Mouse (Mus musculus): ENCODE measurements around the gene Tnfsf12. TPM values are rescaled to one million over a fixed set of nuclear protein-coding genes. Genes with fewer than 3 reads are reported as not detected.
"Not testable (repeated sequence)": the region's sequence is repeated elsewhere in the genome, so short reads cannot be mapped to it uniquely, and the experiment has no call there.

Tnfsf12 gene
- polyA plus RNA-seq, 1 experiment from 2014 or later = 1.3 TPM

- ATAC-seq (ENCODE audit: low FRiP score); H3K4me2 ChIP-seq; H3K4me1 ChIP-seq; H3K4me3 ChIP-seq (replicated peaks); H3K9ac ChIP-seq; H3K36me3 ChIP-seq (replicated peaks); H3K27ac ChIP-seq; H3K27me3 ChIP-seq; H3K9me3 ChIP-seq: not testable (repeated sequence)
- WGBS = 94% methylated on average over 10 of the region's 10 CpGs
Observed at GRCm38 (mm10) chr11:69702886-69703285, 7.2 kb upstream of the Tnfsf12 start.

GRCm38 (mm10) chr11:69699595-69699994 is 3.9 kb upstream of the Tnfsf12 start:
- 74% methylated on average over 1 of the region's 1 CpGs for WGBS
- 0 out of 2 replicates have a peak, but pooled peaks cover 2% of the 10 kb centered on the region for H3K27me3 ChIP-seq
- no peak overlapping the region for H3K27ac ChIP-seq
- no peak overlapping the region for H3K9ac ChIP-seq
- peaks cover 12% of the 10 kb centered on the region for H3K4me1 ChIP-seq
- no peaks in the 10 kb centered on the region for H3K36me3 ChIP-seq (replicated peaks)
- ATAC-seq (ENCODE audit: low FRiP score) = no peak
- no peaks in the 10 kb centered on the region for H3K9me3 ChIP-seq
- no peak overlapping the region for H3K4me2 ChIP-seq
- H3K4me3 ChIP-seq (replicated peaks) = no peak overlapping the region

DNA sequence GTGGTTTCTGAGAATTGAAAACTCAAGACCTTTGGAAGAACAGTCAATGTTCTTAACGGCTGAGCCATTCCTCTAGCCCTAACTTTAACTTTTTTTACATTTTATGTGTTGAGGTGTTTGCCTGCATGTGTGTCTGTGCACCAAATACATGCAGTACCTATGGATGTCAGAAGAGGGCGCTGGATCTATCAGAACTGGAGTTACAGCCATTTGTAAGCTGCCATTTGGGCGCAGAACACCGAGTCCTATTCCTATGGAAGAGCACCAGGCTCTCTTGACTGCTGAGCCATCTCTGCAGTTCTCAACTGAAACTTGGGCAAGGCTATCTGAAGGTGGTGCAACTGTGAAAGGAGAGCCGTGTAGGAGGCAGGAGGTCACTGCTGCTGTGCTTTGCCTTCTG is 2.9 kb upstream of the Tnfsf12 start:
- Histone ChIP-seq H3K4me1 (peaks cover 12% of the 10 kb centered on the region), H3K4me3 (replicated peaks) (no peak overlapping the region), H3K27me3 (0 out of 2 replicates have a peak, but pooled peaks cover 2% of the 10 kb centered on the region), H3K4me2 (no peak overlapping the region), H3K9ac (no peak overlapping the region), H3K36me3 (replicated peaks) (no peaks in the 10 kb centered on the region), H3K27ac (no peak overlapping the region), H3K9me3 (no peaks in the 10 kb centered on the region)
- 72% methylated on average over 5 of the region's 5 CpGs for WGBS
- ATAC-seq (ENCODE audit: low FRiP score) = no peak

- 85% methylated on average over 3 of the region's 3 CpGs for WGBS
- Histone ChIP-seq H3K27ac (no peak overlapping the region), H3K9me3 (no peaks in the 10 kb centered on the region), H3K4me2 (no peak overlapping the region), H3K4me3 (replicated peaks) (no peak overlapping the region), H3K27me3 (0 out of 2 replicates have a peak, but pooled peaks cover 7% of the 10 kb centered on the region), H3K36me3 (replicated peaks) (no peaks in the 10 kb centered on the region), H3K9ac (no peak overlapping the region), H3K4me1 (peaks cover 12% of the 10 kb centered on the region)
- no peak for ATAC-seq (ENCODE audit: low FRiP score)
Observed at GRCm38 (mm10) chr11:69697396-69697795, 1.7 kb upstream of the Tnfsf12 start.

GRCm38 (mm10) chr11:69695046-69695360 is 646 bp downstream of the Tnfsf12 start:
- Histone ChIP-seq H3K9me3 (no peaks in the 10 kb centered on the region), H3K9ac (no peak overlapping the region), H3K27me3 (0 out of 2 replicates have a peak, but pooled peaks cover 7% of the 10 kb centered on the region), H3K4me2 (peak overlapping the region; percentile 79), H3K27ac (no peak overlapping the region), H3K36me3 (replicated peaks) (no peaks in the 10 kb centered on the region), H3K4me3 (replicated peaks) (peak overlapping the region; percentile 44; the same call in 1 of the 2 replicates), H3K4me1 (peaks cover 12% of the 10 kb centered on the region)
- no peak for ATAC-seq (ENCODE audit: low FRiP score)
- 31% methylated on average over 6 of the region's 6 CpGs for WGBS

DNA sequence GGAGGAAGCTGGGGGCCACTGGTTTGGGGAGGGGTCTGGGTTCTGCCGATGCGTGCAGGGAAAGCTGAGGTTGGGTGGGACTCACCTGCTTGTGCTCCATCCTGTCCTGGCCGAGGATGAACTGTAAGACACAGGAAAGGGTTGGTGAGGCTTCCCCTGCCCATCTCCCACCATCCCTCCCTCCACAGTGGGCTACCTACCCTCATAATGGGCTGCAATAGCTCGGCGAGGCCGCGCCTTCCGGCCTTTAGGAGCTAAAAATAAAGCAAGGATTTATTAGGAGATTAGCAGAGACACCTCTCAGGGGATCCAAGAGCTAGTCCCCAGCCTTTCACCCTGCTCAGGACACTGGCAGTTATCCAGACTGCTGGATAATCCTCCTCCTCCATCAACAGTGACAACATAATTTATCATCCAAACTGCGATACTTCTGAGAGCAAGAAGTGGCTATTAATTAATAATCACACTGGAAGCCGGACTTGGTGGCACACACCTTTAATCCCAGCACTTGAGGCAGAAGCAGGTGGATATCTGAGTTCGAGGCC is 2.2 kb downstream of the Tnfsf12 start:
- H3K27ac ChIP-seq = no peak overlapping the region
- H3K9me3 ChIP-seq = no peaks in the 10 kb centered on the region
- H3K27me3 ChIP-seq = 0 out of 2 replicates have a peak, but pooled peaks cover 7% of the 10 kb centered on the region
- WGBS = 62% methylated on average over 11 of the region's 11 CpGs
- no peak overlapping the region for H3K4me2 ChIP-seq
- no peak overlapping the region for H3K4me3 ChIP-seq (replicated peaks)
- ATAC-seq (ENCODE audit: low FRiP score) = no peak
- H3K9ac ChIP-seq = no peak overlapping the region
- no peaks in the 10 kb centered on the region for H3K36me3 ChIP-seq (replicated peaks)
- peaks cover 12% of the 10 kb centered on the region for H3K4me1 ChIP-seq

- H3K9me3 ChIP-seq = no peaks in the 10 kb centered on the region
- H3K36me3 ChIP-seq (replicated peaks) = no peaks in the 10 kb centered on the region
- 0 out of 2 replicates have a peak overlapping the region, but pooled peaks have one; percentile 7 for H3K9ac ChIP-seq
- no peak for ATAC-seq (ENCODE audit: low FRiP score)
- no peak overlapping the region for H3K4me3 ChIP-seq (replicated peaks)
- peaks cover 12% of the 10 kb centered on the region for H3K4me1 ChIP-seq
- 87% methylated on average over 6 of the region's 6 CpGs for WGBS
- no peak overlapping the region for H3K27ac ChIP-seq
- H3K27me3 ChIP-seq = 0 out of 2 replicates have a peak, but pooled peaks cover 7% of the 10 kb centered on the region
- H3K4me2 ChIP-seq = no peak overlapping the region
Observed at GRCm38 (mm10) chr11:69692863-69693262, 2.8 kb downstream of the Tnfsf12 start.

GRCm38 (mm10) chr11:69692196-69692811 is 3.3 kb downstream of the Tnfsf12 start:
- Histone ChIP-seq H3K4me3 (replicated peaks) (no peak overlapping the region), H3K27me3 (0 out of 2 replicates have a peak, but pooled peaks cover 7% of the 10 kb centered on the region), H3K27ac (no peak overlapping the region), H3K4me2 (no peak overlapping the region), H3K9me3 (no peaks in the 10 kb centered on the region), H3K4me1 (peaks cover 12% of the 10 kb centered on the region), H3K9ac (no peak overlapping the region), H3K36me3 (replicated peaks) (no peaks in the 10 kb centered on the region)
- WGBS = 83% methylated on average over 9 of the region's 9 CpGs
- ATAC-seq (ENCODE audit: low FRiP score) = no peak

DNA sequence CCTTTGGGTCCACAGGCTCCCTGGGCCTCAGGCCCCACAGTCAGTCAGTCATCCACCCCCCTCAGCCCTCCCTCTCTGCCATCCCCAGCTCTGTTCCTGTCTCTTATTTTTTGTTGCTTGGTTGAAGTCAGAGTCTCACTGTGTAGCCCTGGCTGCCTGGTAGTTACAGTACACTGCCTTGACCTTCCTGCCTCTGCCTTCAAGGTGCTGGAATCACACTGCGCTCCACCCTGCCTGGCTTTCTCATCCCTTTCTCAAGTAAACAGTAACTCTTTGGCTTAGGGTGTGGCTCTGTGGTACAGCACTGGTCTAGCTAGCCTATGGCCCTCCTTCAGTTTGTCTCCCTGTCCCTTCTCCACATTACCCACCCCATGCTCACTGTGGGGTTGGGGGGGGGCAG is 5.8 kb downstream of the Tnfsf12 start:
- H3K9me3 ChIP-seq = no peaks in the 10 kb centered on the region
- WGBS = 89% methylated on average over 1 of the region's 1 CpGs
- no peak overlapping the region for H3K9ac ChIP-seq
- H3K36me3 ChIP-seq (replicated peaks) = no peaks in the 10 kb centered on the region
- no peak for ATAC-seq (ENCODE audit: low FRiP score)
- peaks cover 15% of the 10 kb centered on the region; the same call in 1 of the 2 replicates for H3K27me3 ChIP-seq
- H3K4me2 ChIP-seq = no peak overlapping the region
- H3K4me1 ChIP-seq = peaks cover 3% of the 10 kb centered on the region
- H3K4me3 ChIP-seq (replicated peaks) = no peak overlapping the region
- H3K27ac ChIP-seq = no peak overlapping the region

DNA sequence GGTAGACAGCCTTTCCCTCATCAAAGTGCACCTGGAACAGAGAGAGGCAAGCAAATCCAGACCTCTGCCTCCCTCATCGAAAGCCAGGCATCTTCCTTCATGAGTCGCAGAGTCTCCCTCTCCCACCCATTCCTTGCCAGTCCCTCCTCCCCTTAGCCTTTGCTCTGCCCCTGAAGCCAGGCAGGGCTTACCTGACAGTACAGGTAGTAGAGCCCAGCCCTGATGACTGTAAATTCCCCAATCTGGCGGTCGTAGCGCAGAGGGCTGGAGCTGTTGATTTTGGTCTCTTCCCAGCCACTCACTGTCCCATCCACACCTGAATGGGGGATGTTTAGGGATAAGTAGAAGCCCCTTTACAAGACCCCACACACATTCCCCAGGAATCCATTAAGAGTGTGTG is 8.6 kb downstream of the Tnfsf12 start:
- Histone ChIP-seq H3K36me3 (replicated peaks) (no peaks in the 10 kb centered on the region), H3K9me3 (no peaks in the 10 kb centered on the region), H3K4me3 (replicated peaks) (no peak overlapping the region), H3K4me2 (no peak overlapping the region), H3K9ac (0 out of 2 replicates have a peak overlapping the region, but pooled peaks have one; percentile 25), H3K4me1 (peaks cover 16% of the 10 kb centered on the region), H3K27me3 (peaks cover 17% of the 10 kb centered on the region; the same call in 1 of the 2 replicates), H3K27ac (no peak overlapping the region)
- no peak for ATAC-seq (ENCODE audit: low FRiP score)
- 67% methylated on average over 5 of the region's 5 CpGs for WGBS

GRCm38 (mm10) chr11:69686377-69686776 is 9.3 kb downstream of the Tnfsf12 start:
- WGBS = 15% methylated on average over 4 of the region's 4 CpGs
- H3K4me3 ChIP-seq (replicated peaks) = no peak overlapping the region

GRCm38 (mm10) chr11:69685526-69686148 is 10.0 kb downstream of the Tnfsf12 start, which contains the start of gene Tnfsf13:
Gene Tnfsf13 (minus strand): TSS chr11:69685784.
- no peaks in the 10 kb centered on the region for H3K36me3 ChIP-seq (replicated peaks)
- no peaks in the 10 kb centered on the region for H3K9me3 ChIP-seq
- H3K27ac ChIP-seq = no peak within 1 kb of the TSS
- peak within 1 kb of the TSS; percentile 25; the same call in 1 of the 2 replicates for H3K9ac ChIP-seq
- peaks cover 23% of the 10 kb centered on the region for H3K4me1 ChIP-seq
- WGBS = 60% methylated on average over 10 of the region's 10 CpGs
- no peak within 1 kb of the TSS for H3K4me2 ChIP-seq
- H3K4me3 ChIP-seq (replicated peaks) = no peak within 1 kb of the TSS
- no peak for ATAC-seq (ENCODE audit: low FRiP score)
- H3K27me3 ChIP-seq = peaks cover 17% of the 10 kb centered on the region; the same call in 1 of the 2 replicates

More at GRCm38 (mm10) chr11:69686377-69686776, 9.3 kb downstream of the Tnfsf12 start:
- H3K27me3 ChIP-seq = peaks cover 17% of the 10 kb centered on the region; the same call in 1 of the 2 replicates
- no peak for ATAC-seq (ENCODE audit: low FRiP score)
- H3K9ac ChIP-seq = 0 out of 2 replicates have a peak overlapping the region, but pooled peaks have one; percentile 25
- no peaks in the 10 kb centered on the region for H3K9me3 ChIP-seq
- no peak overlapping the region for H3K4me2 ChIP-seq
- no peaks in the 10 kb centered on the region for H3K36me3 ChIP-seq (replicated peaks)
- peaks cover 16% of the 10 kb centered on the region for H3K4me1 ChIP-seq
- H3K27ac ChIP-seq = no peak overlapping the region

Data from forebrain, embryonic 12.5 days (tissue).